Mouse (Mus musculus): ENCODE data around the gene Ccdc158.
A peak's percentile ranks its signal among the peaks of the same experiment; 100 is the strongest.

Ccdc158 gene

GRCm38 (mm10) chr5:92596865-92597264 is 78.2 kb downstream of the Ccdc158 start:
- DNase-seq: no peak

- DNase-seq: no peak
Observed at GRCm38 (mm10) chr5:92595026-92595425, 80.0 kb downstream of the Ccdc158 start.

- peak; percentile 50 for DNase-seq
Observed at GRCm38 (mm10) chr5:92585932-92586331, 89.1 kb downstream of the Ccdc158 start.

GRCm38 (mm10) chr5:92579559-92579958 is 95.5 kb downstream of the Ccdc158 start:
- no peak for DNase-seq

- DNase-seq: peak; percentile 74
Observed at GRCm38 (mm10) chr5:92571232-92571631, 103.8 kb downstream of the Ccdc158 start.

GRCm38 (mm10) chr5:92562002-92562401 is 113.1 kb downstream of the Ccdc158 start:
- no peak for DNase-seq

GRCm38 (mm10) chr5:92560201-92560600 is 114.9 kb downstream of the Ccdc158 start:
- no peak for DNase-seq

Data from kidney, adult 9 months (tissue).